Mouse (Mus musculus): ENCODE measurements at regions not wholly inside any gene's neighbourhood (a gene's known extent, or its start where the extent isn't known, plus 50 kb on each side); places are given as distances from the start of the nearest gene placed in this dataset.

DNA sequence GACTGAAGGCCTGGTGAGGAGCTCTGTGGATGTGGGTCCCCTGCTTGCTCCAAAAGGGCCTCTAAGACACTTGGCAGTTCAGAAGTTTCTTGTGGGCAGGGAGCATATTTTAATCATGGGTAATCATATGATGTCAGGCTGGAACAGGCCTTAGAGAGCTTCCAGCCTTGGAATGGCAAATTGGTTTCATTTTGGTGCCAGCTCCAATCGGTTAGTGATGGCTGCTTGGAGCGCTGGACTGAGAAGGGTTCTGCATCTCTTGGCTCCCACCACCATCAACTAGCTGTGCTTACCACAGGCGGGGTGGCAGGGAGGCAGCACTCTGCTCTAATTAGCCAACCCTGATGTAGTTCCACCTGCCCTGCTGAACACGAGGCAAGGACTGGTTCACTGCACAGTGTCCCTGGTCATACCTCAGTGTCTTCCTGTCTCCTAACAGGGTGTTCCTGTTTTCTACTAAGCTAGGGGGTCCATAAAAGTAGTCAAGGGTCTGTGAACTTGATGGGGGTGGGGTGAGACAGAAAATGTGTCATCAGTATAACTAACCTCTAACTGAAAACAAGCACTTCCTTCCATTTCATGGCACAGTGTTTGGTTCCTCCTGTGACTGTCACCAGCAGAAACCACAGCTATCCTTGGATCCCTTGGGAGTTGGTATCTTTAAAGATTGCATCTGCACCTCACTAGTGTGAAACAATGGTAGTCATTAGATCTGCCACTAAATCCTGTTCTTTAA, 412.6 kb downstream of the Bcor start:
- TF ChIP-seq POLR2A (IDR thresholded peaks at IDR 0.05; ENCODE audit: low read depth, low read length) (no peak), CTCF (IDR thresholded peaks at IDR 0.05; ENCODE audit: extremely low read depth, insufficient read length, insufficient replicate concordance, low read depth, low read length) (no peak)
